Mouse (Mus musculus) forebrain, embryonic 13.5 days (tissue): ENCODE results near the gene Lyl1. TPM values are rescaled to one million over a fixed set of nuclear protein-coding genes. Genes with fewer than 3 reads are reported as not detected.

Source experiments
- ATAC-seq: fragments of 200-750 bp; cut with Nextera tagmentation; 2 replicates; pipeline ENCODE4 v1.8.0; 2017
- H3K27ac ChIP-seq: fragments of 300-500 bp; sonication (generic); 2 replicates; pipeline ENCODE4 v1.5.1; 2015; ENCODE audit warnings: inconsistent platforms, mild to moderate bottlenecking, moderate library complexity
- H3K27me3 ChIP-seq: fragments of 300-500 bp; sonication (generic); 2 replicates; pipeline ENCODE4 v1.6.1; 2015; ENCODE audit warnings: mild to moderate bottlenecking, inconsistent platforms
- H3K36me3 ChIP-seq: fragments of 300-500 bp; sonication (generic); 2 replicates; pipeline ENCODE4 v1.6.1; 2015; ENCODE audit warnings: mild to moderate bottlenecking, inconsistent platforms; ENCODE audit not compliant: poor library complexity, severe bottlenecking
- H3K4me1 ChIP-seq: fragments of 300-500 bp; sonication (generic); 2 replicates; pipeline ENCODE4 v1.6.1; 2015; ENCODE audit warnings: inconsistent platforms
- H3K4me2 ChIP-seq: fragments of 300-500 bp; sonication (generic); 2 replicates; pipeline ENCODE4 v1.6.1; 2015; ENCODE audit warnings: inconsistent platforms, mild to moderate bottlenecking, moderate library complexity
- H3K4me3 ChIP-seq: fragments of 300-500 bp; sonication (generic); 2 replicates; pipeline ENCODE4 v1.5.1; 2015; ENCODE audit warnings: mild to moderate bottlenecking, inconsistent platforms
- H3K9ac ChIP-seq: fragments of 300-500 bp; sonication (generic); 2 replicates; pipeline ENCODE4 v1.6.1; 2015; ENCODE audit warnings: mild to moderate bottlenecking, inconsistent platforms
- H3K9me3 ChIP-seq: fragments of 300-500 bp; sonication (generic); replicated peaks from 2 replicates; pipeline ENCODE4 v1.6.1; 2016; ENCODE audit warnings: inconsistent platforms
- WGBS: fragments of 180-500 bp; shearing (Covaris S2); methylation state at CpG from one replicate; pipeline ENCODE4 v1.1.7; 2015; 5-methylcytosine and 5-hydroxymethylcytosine counted together
- polyA plus RNA-seq: library from polyadenylated mRNA; unstranded; fragments of >200 nt; fragmentation: Nextera tagmentation; extraction: Ambion mirVana; gene quantifications from 2 replicates; pipeline ENCODE4 v1.2.1, GENCODE M21; 2015

Gene Lyl1
- polyA plus RNA-seq, 1 experiment from 2014 or later, result 1.9 TPM

GRCm38 (mm10) chr8:84731371-84732177 lies 30.3 kb downstream of the Lyl1 start:
- Histone ChIP-seq H3K9me3 (no peaks in the 10 kb centered on the region), H3K27ac (peak overlapping the region; percentile 90), H3K36me3 (peaks cover 21% of the 10 kb centered on the region), H3K4me2 (0 out of 2 replicates have a peak overlapping the region, but pooled peaks have one; percentile 18), H3K9ac (peak overlapping the region; percentile 53), H3K4me1 (peaks cover 100% of the 10 kb centered on the region), H3K4me3 (no peak overlapping the region), H3K27me3 (peaks cover 5% of the 10 kb centered on the region; the same call in 1 of the 2 replicates)
- ATAC-seq, result no peak
- WGBS, result 58% methylated on average over 11 of the region's 11 CpGs

GRCm38 (mm10) chr8:84732545-84732944 lies 31.3 kb downstream of the Lyl1 start:
- Histone ChIP-seq H3K4me2 (no peak overlapping the region), H3K27ac (peak overlapping the region; percentile 90), H3K9ac (peak overlapping the region; percentile 14; the same call in 1 of the 2 replicates), H3K27me3 (peaks cover 7% of the 10 kb centered on the region; the same call in 1 of the 2 replicates), H3K4me1 (peaks cover 100% of the 10 kb centered on the region), H3K4me3 (no peak overlapping the region), H3K36me3 (peaks cover 11% of the 10 kb centered on the region), H3K9me3 (no peaks in the 10 kb centered on the region)
- 66% methylated on average over 5 of the region's 5 CpGs for WGBS
- no peak for ATAC-seq

GRCm38 (mm10) chr8:84732996-84733395 lies 31.7 kb downstream of the Lyl1 start:
- 57% methylated on average over 6 of the region's 6 CpGs for WGBS
- Histone ChIP-seq H3K4me2 (no peak overlapping the region), H3K36me3 (peaks cover 9% of the 10 kb centered on the region), H3K27ac (peak overlapping the region; percentile 90), H3K9me3 (no peaks in the 10 kb centered on the region), H3K4me3 (no peak overlapping the region), H3K27me3 (peaks cover 7% of the 10 kb centered on the region; the same call in 1 of the 2 replicates), H3K9ac (peak overlapping the region; percentile 14), H3K4me1 (peaks cover 100% of the 10 kb centered on the region)
- ATAC-seq, result no peak

GRCm38 (mm10) chr8:84733959-84734358 lies 32.7 kb downstream of the Lyl1 start:
- no peak for ATAC-seq
- no peaks in the 10 kb centered on the region for H3K9me3 ChIP-seq
- peaks cover 100% of the 10 kb centered on the region for H3K4me1 ChIP-seq
- H3K4me2 ChIP-seq, result no peak overlapping the region
- H3K27ac ChIP-seq, result peak overlapping the region; percentile 90; the same call in 1 of the 2 replicates
- no peak overlapping the region for H3K4me3 ChIP-seq
- 83% methylated on average over 6 of the region's 6 CpGs for WGBS
- peaks cover 12% of the 10 kb centered on the region for H3K27me3 ChIP-seq
- peaks cover 9% of the 10 kb centered on the region for H3K36me3 ChIP-seq
- peak overlapping the region; percentile 3; the same call in 1 of the 2 replicates for H3K9ac ChIP-seq

- H3K27ac ChIP-seq, result peak overlapping the region; percentile 90; the same call in 1 of the 2 replicates
- no peak overlapping the region for H3K9ac ChIP-seq
- ATAC-seq, result no peak
- no peak overlapping the region for H3K4me2 ChIP-seq
- H3K4me1 ChIP-seq, result peaks cover 100% of the 10 kb centered on the region
- peaks cover 9% of the 10 kb centered on the region for H3K36me3 ChIP-seq
- no peak overlapping the region for H3K4me3 ChIP-seq
- H3K9me3 ChIP-seq, result no peaks in the 10 kb centered on the region
- 73% methylated on average over 2 of the region's 2 CpGs for WGBS
- H3K27me3 ChIP-seq, result peaks cover 17% of the 10 kb centered on the region
Measured at GRCm38 (mm10) chr8:84734680-84735079, 33.4 kb downstream of the Lyl1 start.

GRCm38 (mm10) chr8:84735597-84735996 lies 34.3 kb downstream of the Lyl1 start:
- Histone ChIP-seq H3K36me3 (peaks cover 9% of the 10 kb centered on the region), H3K27me3 (peaks cover 26% of the 10 kb centered on the region), H3K9ac (peak overlapping the region; percentile 48), H3K4me2 (no peak overlapping the region), H3K9me3 (no peaks in the 10 kb centered on the region), H3K4me3 (no peak overlapping the region), H3K27ac (peak overlapping the region; percentile 40; the same call in 1 of the 2 replicates), H3K4me1 (peaks cover 100% of the 10 kb centered on the region)
- WGBS, result 41% methylated on average over 2 of the region's 2 CpGs
- ATAC-seq, result no peak

GRCm38 (mm10) chr8:84736521-84736920 lies 35.3 kb downstream of the Lyl1 start:
- H3K4me3 ChIP-seq, result no peak overlapping the region
- WGBS, result 79% methylated on average over 4 of the region's 4 CpGs
- H3K4me2 ChIP-seq, result no peak overlapping the region
- H3K36me3 ChIP-seq, result peaks cover 9% of the 10 kb centered on the region
- ATAC-seq, result no peak
- peak overlapping the region; percentile 48 for H3K9ac ChIP-seq
- peaks cover 100% of the 10 kb centered on the region for H3K4me1 ChIP-seq
- H3K27me3 ChIP-seq, result peaks cover 35% of the 10 kb centered on the region
- H3K9me3 ChIP-seq, result no peaks in the 10 kb centered on the region
- peak overlapping the region; percentile 40; the same call in 1 of the 2 replicates for H3K27ac ChIP-seq

- peak overlapping the region; percentile 7; the same call in 1 of the 2 replicates for H3K4me3 ChIP-seq
- peak overlapping the region; percentile 74; the same call in 1 of the 2 replicates for H3K27ac ChIP-seq
- H3K9ac ChIP-seq, result peak overlapping the region; percentile 53
- peak overlapping the region; percentile 50 for H3K4me2 ChIP-seq
- peak; percentile 32 for ATAC-seq
- peaks cover 9% of the 10 kb centered on the region for H3K36me3 ChIP-seq
- H3K9me3 ChIP-seq, result no peaks in the 10 kb centered on the region
- peaks cover 100% of the 10 kb centered on the region for H3K4me1 ChIP-seq
- H3K27me3 ChIP-seq, result peaks cover 45% of the 10 kb centered on the region
- under 1% methylated on average over 16 of the region's 16 CpGs for WGBS
Measured at GRCm38 (mm10) chr8:84737608-84738007, 36.4 kb downstream of the Lyl1 start.

GRCm38 (mm10) chr8:84738266-84738665 lies 37.0 kb downstream of the Lyl1 start:
- Histone ChIP-seq H3K36me3 (peaks cover 9% of the 10 kb centered on the region), H3K4me3 (0 out of 2 replicates have a peak overlapping the region, but pooled peaks have one; percentile 7), H3K9me3 (no peaks in the 10 kb centered on the region), H3K9ac (peak overlapping the region; percentile 53), H3K27ac (peak overlapping the region; percentile 74), H3K27me3 (peaks cover 47% of the 10 kb centered on the region), H3K4me1 (peaks cover 100% of the 10 kb centered on the region), H3K4me2 (peak overlapping the region; percentile 50)
- WGBS, result 4% methylated on average over 10 of the region's 10 CpGs
- 0 out of 2 replicates have a peak, but pooled peaks have one; percentile 3 for ATAC-seq

- H3K27ac ChIP-seq, result peak overlapping the region; percentile 74
- WGBS, result 34% methylated on average over 10 of the region's 10 CpGs
- H3K36me3 ChIP-seq, result peaks cover 9% of the 10 kb centered on the region
- H3K9me3 ChIP-seq, result no peaks in the 10 kb centered on the region
- peaks cover 47% of the 10 kb centered on the region for H3K27me3 ChIP-seq
- H3K9ac ChIP-seq, result peak overlapping the region; percentile 53
- H3K4me2 ChIP-seq, result peak overlapping the region; percentile 50
- ATAC-seq, result no peak
- peaks cover 100% of the 10 kb centered on the region for H3K4me1 ChIP-seq
- H3K4me3 ChIP-seq, result no peak overlapping the region
Measured at GRCm38 (mm10) chr8:84738715-84739400, 37.6 kb downstream of the Lyl1 start.

GRCm38 (mm10) chr8:84739401-84739742 lies 38.1 kb downstream of the Lyl1 start:
- WGBS, result 5% methylated on average over 1 of the region's 1 CpGs
- H3K9me3 ChIP-seq, result no peaks in the 10 kb centered on the region
- peak overlapping the region; percentile 74; the same call in 1 of the 2 replicates for H3K27ac ChIP-seq
- H3K9ac ChIP-seq, result peak overlapping the region; percentile 53
- H3K4me3 ChIP-seq, result no peak overlapping the region
- H3K4me1 ChIP-seq, result peaks cover 100% of the 10 kb centered on the region
- H3K27me3 ChIP-seq, result peaks cover 47% of the 10 kb centered on the region
- ATAC-seq, result no peak
- peaks cover 9% of the 10 kb centered on the region for H3K36me3 ChIP-seq
- peak overlapping the region; percentile 50; the same call in 1 of the 2 replicates for H3K4me2 ChIP-seq
